Mouse (Mus musculus) midbrain, postnatal 0 days (tissue): ENCODE measurements around the gene Rasa2. TPM values are rescaled to one million over a fixed set of nuclear protein-coding genes. Genes with fewer than 3 reads are reported as not detected.

Experiments
- ATAC-seq: fragments of 200-750 bp; cut with Nextera tagmentation; 2 replicates; pipeline ENCODE4 v1.8.0; 2017; ENCODE audit warnings: moderate number of reproducible peaks, mild to moderate bottlenecking, moderate TSS enrichment, moderate library complexity; ENCODE audit not compliant: low FRiP score
- DNase-seq: peaks from one replicate; pipeline ENCODE4 v3.0.0-alpha.2; 2015; ENCODE audit warnings: low spot score
- H3K27ac ChIP-seq: fragments of 300-500 bp; sonication (generic); 2 replicates; pipeline ENCODE4 v1.5.1; 2014; ENCODE audit warnings: low read depth, mild to moderate bottlenecking, low read length, mixed read lengths
- H3K27me3 ChIP-seq: fragments of 300-500 bp; sonication (generic); 2 replicates; pipeline ENCODE4 v1.6.1; 2014; ENCODE audit warnings: low read length, control low read depth, mixed read lengths; ENCODE audit not compliant: insufficient read depth
- H3K36me3 ChIP-seq: fragments of 300-500 bp; sonication (generic); 2 replicates; pipeline ENCODE4 v1.6.1; 2014; ENCODE audit warnings: low read length, control low read depth, mixed read lengths; ENCODE audit not compliant: insufficient read depth
- H3K4me1 ChIP-seq: fragments of 300-500 bp; sonication (generic); 2 replicates; pipeline ENCODE4 v1.6.1; 2014; ENCODE audit warnings: mild to moderate bottlenecking, control low read depth, antibody characterized with exemption, low read length, mixed read lengths; ENCODE audit not compliant: insufficient read depth
- H3K4me2 ChIP-seq: fragments of 300-500 bp; sonication (generic); 2 replicates; pipeline ENCODE4 v1.6.1; 2014; ENCODE audit warnings: low read depth, mild to moderate bottlenecking, low read length, mixed read lengths; ENCODE audit not compliant: poor library complexity, severe bottlenecking
- H3K4me3 ChIP-seq: fragments of 300-500 bp; sonication (generic); 2 replicates; pipeline ENCODE4 v1.5.1; 2014; ENCODE audit warnings: low read depth, mild to moderate bottlenecking, low read length, moderate library complexity
- H3K9ac ChIP-seq: fragments of 300-500 bp; sonication (generic); replicated peaks from 2 replicates; pipeline ENCODE4 v1.6.1; 2014; ENCODE audit warnings: mild to moderate bottlenecking, low read length, moderate library complexity, mixed read lengths; ENCODE audit not compliant: poor library complexity, severe bottlenecking
- H3K9me3 ChIP-seq: fragments of 300-500 bp; sonication (generic); 2 replicates; pipeline ENCODE4 v1.6.1; 2016; ENCODE audit warnings: low read length, control low read depth
- CTCF ChIP-seq: IDR thresholded peaks from 2 replicates; pipeline ENCODE4 v1.5.1; 2016; ENCODE audit warnings: antibody characterized with exemption, mild to moderate bottlenecking
- WGBS: fragments of 180-500 bp; shearing (Covaris S2); extraction: QIAGEN DNeasy Blood & Tissue Kit; methylation state at CpG from one replicate; pipeline ENCODE4 v1.1.7; 2014; 5-methylcytosine and 5-hydroxymethylcytosine counted together
- polyA plus RNA-seq: library from polyadenylated mRNA; unstranded; fragments of >200 nt; fragmentation: Nextera tagmentation; extraction: Ambion mirVana; gene quantifications from 2 replicates; pipeline ENCODE4 v1.2.1, GENCODE M21; 2015
- total RNA-seq: library from RNA; depleted of rRNA; stranded (reverse); fragments of >200 nt; gene quantifications from 2 replicates; pipeline ENCODE4 v1.2.3, GENCODE M21; 2014

Gene Rasa2
- total and polyA plus RNA-seq, 2 experiments from 2014 or later: 11.5 to 13.4 TPM

DNA sequence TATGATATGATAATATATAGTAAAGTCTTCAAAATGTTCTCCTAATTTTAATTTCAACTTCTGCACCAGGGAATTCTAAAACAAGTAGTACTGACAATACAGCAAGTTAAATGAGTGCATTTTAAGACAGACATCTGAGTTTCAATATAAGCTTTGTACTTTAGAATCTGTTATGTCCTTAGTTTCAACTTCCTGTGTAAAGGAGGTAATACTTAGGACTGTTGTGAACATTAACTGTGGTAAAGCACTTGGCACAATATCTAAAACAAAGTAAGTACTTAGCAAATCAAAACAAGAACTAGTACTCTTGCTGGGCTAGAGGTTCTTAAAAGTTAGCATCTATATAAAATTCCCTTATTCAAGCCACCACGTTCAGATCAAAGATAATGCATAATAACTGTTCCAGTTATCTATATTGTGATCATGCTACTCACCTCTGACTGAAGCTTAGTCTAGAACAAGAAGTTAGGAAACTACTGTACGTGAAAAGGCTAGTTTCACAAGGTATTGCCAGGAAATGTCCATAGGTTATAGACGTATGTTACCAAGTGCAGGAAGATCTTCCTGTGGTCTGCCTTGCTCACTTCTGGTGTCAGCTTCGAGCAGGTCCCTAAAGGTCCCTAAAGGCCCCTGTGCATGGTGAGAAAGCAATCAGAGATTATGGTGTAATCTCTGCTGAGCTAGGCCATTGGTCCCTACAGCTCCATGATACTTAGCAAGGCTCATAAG, 12.8 kb downstream of the Rasa2 start:
- 89% methylated on average over 4 of the region's 4 CpGs for WGBS
- ATAC-seq (no peak), DNase-seq (no peak)
- Histone ChIP-seq H3K27ac (no peak overlapping the region), H3K27me3 (no peaks in the 10 kb centered on the region), H3K9me3 (no peaks in the 10 kb centered on the region), H3K36me3 (no peaks in the 10 kb centered on the region), H3K4me1 (no peaks in the 10 kb centered on the region), H3K4me3 (no peak overlapping the region), H3K9ac (no peak overlapping the region), H3K4me2 (no peak overlapping the region)
- TF ChIP-seq CTCF: no peak

DNA sequence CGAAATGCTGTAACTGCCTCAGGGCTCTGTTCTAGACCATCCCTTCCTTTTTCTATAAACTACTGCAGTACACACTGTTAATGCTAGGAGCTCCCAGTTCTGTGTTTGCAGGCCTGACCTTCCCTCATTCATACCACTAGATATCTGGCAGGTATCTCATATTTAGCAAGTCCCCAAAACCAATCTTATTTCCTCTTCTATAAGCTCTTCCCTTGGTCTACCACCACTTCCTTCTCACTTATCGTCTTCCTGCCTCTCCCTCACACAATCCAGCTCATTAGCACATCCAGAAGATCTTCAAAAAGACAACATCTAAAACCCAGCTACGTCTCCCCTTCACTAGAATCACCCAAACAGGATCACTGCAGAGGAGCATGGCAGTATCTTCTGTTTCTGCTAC, 19.1 kb downstream of the Rasa2 start:
- H3K4me1 ChIP-seq: no peaks in the 10 kb centered on the region
- no peak for TF ChIP-seq CTCF
- no peaks in the 10 kb centered on the region for H3K27me3 ChIP-seq
- H3K9ac ChIP-seq: no peak overlapping the region
- no peak for DNase-seq
- no peak overlapping the region for H3K4me2 ChIP-seq
- H3K36me3 ChIP-seq: peaks cover 14% of the 10 kb centered on the region; the same call in 1 of the 2 replicates
- no peak overlapping the region for H3K27ac ChIP-seq
- WGBS: 87% methylated on average over 3 of the region's 3 CpGs
- no peak overlapping the region for H3K4me3 ChIP-seq
- H3K9me3 ChIP-seq: no peaks in the 10 kb centered on the region
- no peak for ATAC-seq

- H3K27me3 ChIP-seq: no peaks in the 10 kb centered on the region
- no peaks in the 10 kb centered on the region for H3K9me3 ChIP-seq
- DNase-seq (no peak), ATAC-seq (no peak)
- H3K36me3 ChIP-seq: peaks cover 14% of the 10 kb centered on the region; the same call in 1 of the 2 replicates
- H3K9ac ChIP-seq: no peak overlapping the region
- 60% methylated on average over 8 of the region's 8 CpGs for WGBS
- H3K27ac ChIP-seq: no peak overlapping the region
- no peak overlapping the region for H3K4me2 ChIP-seq
- no peak overlapping the region for H3K4me3 ChIP-seq
- no peak for TF ChIP-seq CTCF
- no peaks in the 10 kb centered on the region for H3K4me1 ChIP-seq
Measured at GRCm38 (mm10) chr9:96611693-96612293, 19.6 kb downstream of the Rasa2 start.

GRCm38 (mm10) chr9:96610813-96611212, 20.6 kb downstream of the Rasa2 start:
- H3K4me3 ChIP-seq: no peak overlapping the region
- no peaks in the 10 kb centered on the region for H3K27me3 ChIP-seq
- no peak overlapping the region for H3K27ac ChIP-seq
- no peaks in the 10 kb centered on the region for H3K4me1 ChIP-seq
- H3K9me3 ChIP-seq: no peaks in the 10 kb centered on the region
- peaks cover 14% of the 10 kb centered on the region; the same call in 1 of the 2 replicates for H3K36me3 ChIP-seq
- no peak for TF ChIP-seq CTCF
- 94% methylated on average over 2 of the region's 2 CpGs for WGBS
- DNase-seq (no peak), ATAC-seq (no peak)
- no peak overlapping the region for H3K9ac ChIP-seq
- no peak overlapping the region for H3K4me2 ChIP-seq

GRCm38 (mm10) chr9:96603416-96603815, 28.0 kb downstream of the Rasa2 start:
- no peak for TF ChIP-seq CTCF
- H3K27ac ChIP-seq: no peak overlapping the region
- 28% methylated on average over 6 of the region's 6 CpGs for WGBS
- H3K4me1 ChIP-seq: no peaks in the 10 kb centered on the region
- no peak for DNase-seq
- H3K36me3 ChIP-seq: peaks cover 11% of the 10 kb centered on the region; the same call in 1 of the 2 replicates
- H3K4me2 ChIP-seq: no peak overlapping the region
- no peak overlapping the region for H3K4me3 ChIP-seq
- no peak overlapping the region for H3K9ac ChIP-seq
- no peak for ATAC-seq
- H3K27me3 ChIP-seq: no peaks in the 10 kb centered on the region
- H3K9me3 ChIP-seq: no peaks in the 10 kb centered on the region

- H3K4me3 ChIP-seq: no peak overlapping the region
- DNase-seq (no peak), ATAC-seq (no peak)
- WGBS: 94% methylated on average over 1 of the region's 1 CpGs
- no peak overlapping the region for H3K4me2 ChIP-seq
- no peaks in the 10 kb centered on the region for H3K4me1 ChIP-seq
- no peak overlapping the region for H3K9ac ChIP-seq
- H3K36me3 ChIP-seq: no peaks in the 10 kb centered on the region; the same call in none of the 2 replicates
- no peaks in the 10 kb centered on the region for H3K27me3 ChIP-seq
- peak; percentile 49 for TF ChIP-seq CTCF
- no peaks in the 10 kb centered on the region for H3K9me3 ChIP-seq
- H3K27ac ChIP-seq: no peak overlapping the region
Measured at GRCm38 (mm10) chr9:96597899-96598298, 33.5 kb downstream of the Rasa2 start.
